Mouse (Mus musculus) embryonic facial prominence, embryonic 12.5 days (tissue): ENCODE results near the gene Kcnj2. TPM values are rescaled to one million over a fixed set of nuclear protein-coding genes. Genes with fewer than 3 reads are reported as not detected.

Source experiments
- ATAC-seq: fragments of 200-750 bp; cut with Nextera tagmentation; 2 replicates; pipeline ENCODE4 v1.8.0; 2017; ENCODE audit not compliant: insufficient number of reproducible peaks, insufficient read depth, low FRiP score, low TSS enrichment
- H3K27ac ChIP-seq: fragments of 300-500 bp; sonication (generic); 2 replicates; pipeline ENCODE4 v1.5.1; 2016; ENCODE audit warnings: mild to moderate bottlenecking
- H3K27me3 ChIP-seq: fragments of 300-500 bp; sonication (generic); 2 replicates; pipeline ENCODE4 v1.6.1; 2016; ENCODE audit warnings: mild to moderate bottlenecking, moderate library complexity
- H3K36me3 ChIP-seq: fragments of 300-500 bp; sonication (generic); 2 replicates; pipeline ENCODE4 v1.6.1; 2016; ENCODE audit warnings: mild to moderate bottlenecking
- H3K4me1 ChIP-seq: fragments of 300-500 bp; sonication (generic); 2 replicates; pipeline ENCODE4 v1.6.1; 2016
- H3K4me2 ChIP-seq: fragments of 300-500 bp; sonication (generic); replicated peaks from 2 replicates; pipeline ENCODE4 v1.6.1; 2016; ENCODE audit warnings: mild to moderate bottlenecking, moderate library complexity
- H3K4me3 ChIP-seq: fragments of 300-500 bp; sonication (generic); 2 replicates; pipeline ENCODE4 v1.5.1; 2016; ENCODE audit warnings: mild to moderate bottlenecking
- H3K9ac ChIP-seq: fragments of 300-500 bp; sonication (generic); 2 replicates; pipeline ENCODE4 v1.6.1; 2016; ENCODE audit warnings: mild to moderate bottlenecking, moderate library complexity
- H3K9me3 ChIP-seq: fragments of 300-500 bp; sonication (generic); 2 replicates; pipeline ENCODE4 v1.6.1; 2016; ENCODE audit warnings: mild to moderate bottlenecking, moderate library complexity
- WGBS: fragments of 180-500 bp; shearing (Covaris S2); methylation state at CpG from one replicate; pipeline ENCODE4 v1.1.7; 2016; 5-methylcytosine and 5-hydroxymethylcytosine counted together
- polyA plus RNA-seq: library from polyadenylated mRNA; unstranded; fragments of >200 nt; fragmentation: Nextera tagmentation; extraction: Ambion mirVana; gene quantifications from 2 replicates; pipeline ENCODE4 v1.2.1, GENCODE M21; 2016

The Kcnj2 gene
- polyA plus RNA-seq, 1 experiment from 2014 or later, result 7.7 TPM

GRCm38 (mm10) chr11:111060216-111060615 lies 5.7 kb upstream of the Kcnj2 start:
- H3K36me3 ChIP-seq, result no peaks in the 10 kb centered on the region
- no peak overlapping the region for H3K4me2 ChIP-seq
- no peaks in the 10 kb centered on the region for H3K4me1 ChIP-seq
- no peak overlapping the region for H3K9ac ChIP-seq
- no peaks in the 10 kb centered on the region for H3K9me3 ChIP-seq
- H3K4me3 ChIP-seq, result no peak overlapping the region
- H3K27ac ChIP-seq, result no peak overlapping the region
- no peaks in the 10 kb centered on the region for H3K27me3 ChIP-seq
- no peak for ATAC-seq
- WGBS, result 51% methylated on average over 5 of the region's 5 CpGs

GRCm38 (mm10) chr11:111064751-111065527 lies 1.0 kb upstream of the Kcnj2 start:
- H3K4me2 ChIP-seq, result peak overlapping the region; percentile 97
- no peak for ATAC-seq
- peak overlapping the region; percentile 57 for H3K9ac ChIP-seq
- peak overlapping the region; percentile 62 for H3K4me3 ChIP-seq
- under 1% methylated on average over 25 of the region's 25 CpGs for WGBS
- no peaks in the 10 kb centered on the region for H3K9me3 ChIP-seq
- 0 out of 2 replicates have a peak, but pooled peaks cover 4% of the 10 kb centered on the region for H3K4me1 ChIP-seq
- 0 out of 2 replicates have a peak overlapping the region, but pooled peaks have one; percentile 41 for H3K27ac ChIP-seq
- H3K27me3 ChIP-seq, result no peaks in the 10 kb centered on the region
- H3K36me3 ChIP-seq, result no peaks in the 10 kb centered on the region

- under 1% methylated on average over 9 of the region's 9 CpGs for WGBS
- peak overlapping the region; percentile 97 for H3K4me2 ChIP-seq
- ATAC-seq, result peak; percentile 43; the same call in 1 of the 2 replicates
- peak overlapping the region; percentile 62 for H3K4me3 ChIP-seq
- no peaks in the 10 kb centered on the region for H3K9me3 ChIP-seq
- peak overlapping the region; percentile 58 for H3K9ac ChIP-seq
- 0 out of 2 replicates have a peak, but pooled peaks cover 4% of the 10 kb centered on the region for H3K4me1 ChIP-seq
- no peaks in the 10 kb centered on the region for H3K27me3 ChIP-seq
- no peaks in the 10 kb centered on the region for H3K36me3 ChIP-seq
- H3K27ac ChIP-seq, result 0 out of 2 replicates have a peak overlapping the region, but pooled peaks have one; percentile 36
Measured at GRCm38 (mm10) chr11:111066299-111066691, 331 bp downstream of the Kcnj2 start.

GRCm38 (mm10) chr11:111067787-111068186 lies 1.8 kb downstream of the Kcnj2 start:
- Histone ChIP-seq H3K4me3 (peak overlapping the region; percentile 62), H3K9me3 (no peaks in the 10 kb centered on the region), H3K27ac (no peak overlapping the region), H3K27me3 (no peaks in the 10 kb centered on the region), H3K4me1 (0 out of 2 replicates have a peak, but pooled peaks cover 4% of the 10 kb centered on the region), H3K4me2 (peak overlapping the region; percentile 97), H3K36me3 (peaks cover 12% of the 10 kb centered on the region), H3K9ac (no peak overlapping the region)
- 66% methylated on average over 3 of the region's 3 CpGs for WGBS
- ATAC-seq, result no peak

- no peak for ATAC-seq
- H3K4me1 ChIP-seq, result 0 out of 2 replicates have a peak, but pooled peaks cover 4% of the 10 kb centered on the region
- H3K9me3 ChIP-seq, result no peaks in the 10 kb centered on the region
- no peak overlapping the region for H3K27ac ChIP-seq
- H3K4me2 ChIP-seq, result no peak overlapping the region
- no peak overlapping the region for H3K9ac ChIP-seq
- H3K36me3 ChIP-seq, result peaks cover 16% of the 10 kb centered on the region
- no peaks in the 10 kb centered on the region for H3K27me3 ChIP-seq
- no peak overlapping the region for H3K4me3 ChIP-seq
Measured at GRCm38 (mm10) chr11:111070460-111070859, 4.5 kb downstream of the Kcnj2 start.

GRCm38 (mm10) chr11:111074131-111074530 lies 8.2 kb downstream of the Kcnj2 start:
- no peaks in the 10 kb centered on the region for H3K27me3 ChIP-seq
- no peak overlapping the region for H3K27ac ChIP-seq
- H3K9ac ChIP-seq, result no peak overlapping the region
- no peak overlapping the region for H3K4me2 ChIP-seq
- H3K4me1 ChIP-seq, result no peaks in the 10 kb centered on the region
- no peak overlapping the region for H3K4me3 ChIP-seq
- no peak for ATAC-seq
- H3K36me3 ChIP-seq, result peaks cover 16% of the 10 kb centered on the region
- no peaks in the 10 kb centered on the region for H3K9me3 ChIP-seq

GRCm38 (mm10) chr11:111078107-111078506 lies 12.1 kb downstream of the Kcnj2 start:
- Histone ChIP-seq H3K4me3 (no peak overlapping the region), H3K4me2 (no peak overlapping the region), H3K4me1 (no peaks in the 10 kb centered on the region), H3K9me3 (no peaks in the 10 kb centered on the region), H3K9ac (no peak overlapping the region), H3K27ac (no peak overlapping the region), H3K36me3 (0 out of 2 replicates have a peak, but pooled peaks cover under 1% of the 10 kb centered on the region), H3K27me3 (no peaks in the 10 kb centered on the region)
- ATAC-seq, result no peak
- 87% methylated on average over 11 of the region's 11 CpGs for WGBS

GRCm38 (mm10) chr11:111083009-111083408 lies 17.0 kb downstream of the Kcnj2 start:
- ATAC-seq, result no peak
- WGBS, result 89% methylated on average over 2 of the region's 2 CpGs
- H3K27ac ChIP-seq, result no peak overlapping the region
- no peaks in the 10 kb centered on the region for H3K27me3 ChIP-seq
- no peaks in the 10 kb centered on the region for H3K4me1 ChIP-seq
- H3K9me3 ChIP-seq, result no peaks in the 10 kb centered on the region
- no peak overlapping the region for H3K4me3 ChIP-seq
- H3K36me3 ChIP-seq, result no peaks in the 10 kb centered on the region
- H3K9ac ChIP-seq, result no peak overlapping the region
- H3K4me2 ChIP-seq, result no peak overlapping the region

GRCm38 (mm10) chr11:111086933-111087332 lies 21.0 kb downstream of the Kcnj2 start:
- Histone ChIP-seq H3K4me1 (no peaks in the 10 kb centered on the region), H3K27ac (no peak overlapping the region)
- WGBS, result 58% methylated on average over 6 of the region's 6 CpGs

GRCm38 (mm10) chr11:111088226-111088625 lies 22.3 kb downstream of the Kcnj2 start:
- Histone ChIP-seq H3K4me3 (no peak overlapping the region), H3K4me1 (no peaks in the 10 kb centered on the region), H3K4me2 (no peak overlapping the region), H3K9me3 (no peaks in the 10 kb centered on the region), H3K36me3 (no peaks in the 10 kb centered on the region), H3K27me3 (no peaks in the 10 kb centered on the region), H3K9ac (no peak overlapping the region), H3K27ac (no peak overlapping the region)
- ATAC-seq, result no peak

More at GRCm38 (mm10) chr11:111086933-111087332, 21.0 kb downstream of the Kcnj2 start:
- H3K9me3 ChIP-seq, result no peaks in the 10 kb centered on the region
- no peak overlapping the region for H3K4me3 ChIP-seq
- H3K27me3 ChIP-seq, result no peaks in the 10 kb centered on the region
- no peak overlapping the region for H3K9ac ChIP-seq
- ATAC-seq, result no peak
- H3K4me2 ChIP-seq, result no peak overlapping the region
- H3K36me3 ChIP-seq, result no peaks in the 10 kb centered on the region

- Histone ChIP-seq H3K27ac (no peak overlapping the region), H3K4me3 (no peak overlapping the region), H3K9ac (no peak overlapping the region), H3K4me2 (no peak overlapping the region), H3K9me3 (no peaks in the 10 kb centered on the region), H3K27me3 (no peaks in the 10 kb centered on the region), H3K4me1 (no peaks in the 10 kb centered on the region), H3K36me3 (no peaks in the 10 kb centered on the region)
- ATAC-seq, result no peak
- 37% methylated on average over 3 of the region's 3 CpGs for WGBS
Measured at GRCm38 (mm10) chr11:111088812-111089211, 22.8 kb downstream of the Kcnj2 start.

- H3K9me3 ChIP-seq, result no peaks in the 10 kb centered on the region
- H3K36me3 ChIP-seq, result no peaks in the 10 kb centered on the region
- no peak overlapping the region for H3K4me2 ChIP-seq
- 73% methylated on average over 6 of the region's 6 CpGs for WGBS
- H3K4me1 ChIP-seq, result no peaks in the 10 kb centered on the region
- H3K27ac ChIP-seq, result no peak overlapping the region
- H3K9ac ChIP-seq, result no peak overlapping the region
- ATAC-seq, result no peak
- H3K27me3 ChIP-seq, result no peaks in the 10 kb centered on the region
- H3K4me3 ChIP-seq, result no peak overlapping the region
Measured at GRCm38 (mm10) chr11:111091117-111091516, 25.2 kb downstream of the Kcnj2 start.
